Mouse (Mus musculus) midbrain, embryonic 14.5 days (tissue): Measurements from ENCODE around the gene Fgf23. TPM values are rescaled to one million over a fixed set of nuclear protein-coding genes. Genes with fewer than 3 reads are reported as not detected.

Experiments
- ATAC-seq: fragments of 200-750 bp; cut with Nextera tagmentation; 2 replicates; pipeline ENCODE4 v1.8.0; 2017; ENCODE audit warnings: moderate number of reproducible peaks, moderate library complexity; ENCODE audit not compliant: low FRiP score, low TSS enrichment
- DNase-seq: peaks from one replicate; pipeline ENCODE4 v3.0.0-alpha.2; 2015
- H3K27ac ChIP-seq: fragments of 300-500 bp; sonication (generic); replicated peaks from 2 replicates; pipeline ENCODE4 v1.5.1; 2014; ENCODE audit warnings: mild to moderate bottlenecking, low read depth, low read length, moderate library complexity
- H3K27me3 ChIP-seq: fragments of 300-500 bp; sonication (generic); 2 replicates; pipeline ENCODE4 v1.6.1; 2014; ENCODE audit warnings: low read length, control low read depth, mixed read lengths; ENCODE audit not compliant: control insufficient read depth, insufficient read depth
- H3K36me3 ChIP-seq: fragments of 300-500 bp; sonication (generic); 2 replicates; pipeline ENCODE4 v1.6.1; 2014; ENCODE audit warnings: low read length, control low read depth; ENCODE audit not compliant: control insufficient read depth, insufficient read depth
- H3K4me1 ChIP-seq: fragments of 300-500 bp; sonication (generic); 2 replicates; pipeline ENCODE4 v1.6.1; 2014; ENCODE audit warnings: mild to moderate bottlenecking, antibody characterized with exemption, low read length, control low read depth; ENCODE audit not compliant: control insufficient read depth, insufficient read depth
- H3K4me2 ChIP-seq: fragments of 300-500 bp; sonication (generic); 2 replicates; pipeline ENCODE4 v1.6.1; 2014; ENCODE audit warnings: mild to moderate bottlenecking, low read length, moderate library complexity
- H3K4me3 ChIP-seq: fragments of 300-500 bp; sonication (generic); replicated peaks from 2 replicates; pipeline ENCODE4 v1.5.1; 2014; ENCODE audit warnings: low read depth, low read length
- H3K9ac ChIP-seq: fragments of 300-500 bp; sonication (generic); replicated peaks from 2 replicates; pipeline ENCODE4 v1.6.1; 2014; ENCODE audit warnings: mild to moderate bottlenecking, low read length, moderate library complexity
- H3K9me3 ChIP-seq: fragments of 300-500 bp; sonication (generic); 2 replicates; pipeline ENCODE4 v1.6.1; 2016; ENCODE audit warnings: low read length, control low read depth, mixed read lengths; ENCODE audit not compliant: control insufficient read depth
- WGBS: fragments of 180-500 bp; shearing (Covaris S2); extraction: QIAGEN DNeasy Blood & Tissue Kit; methylation state at CpG from one replicate; pipeline ENCODE4 v1.1.7; 2014; 5-methylcytosine and 5-hydroxymethylcytosine counted together
- polyA plus RNA-seq: library from polyadenylated mRNA; unstranded; fragments of >200 nt; fragmentation: Nextera tagmentation; extraction: Ambion mirVana; gene quantifications from 2 replicates; pipeline ENCODE4 v1.2.1, GENCODE M21; 2014

Fgf23 gene
- polyA plus RNA-seq, 1 experiment from 2014 or later, result 0.18 TPM

- Histone ChIP-seq H3K4me3 (no peak overlapping the region), H3K36me3 (no peaks in the 10 kb centered on the region), H3K4me1 (peaks cover 6% of the 10 kb centered on the region; the same call in 1 of the 2 replicates), H3K27ac (no peak overlapping the region), H3K4me2 (no peak overlapping the region), H3K9ac (no peak overlapping the region), H3K27me3 (no peaks in the 10 kb centered on the region), H3K9me3 (no peaks in the 10 kb centered on the region)
- ATAC-seq (no peak), DNase-seq (no peak)
- WGBS, result 50% methylated on average over 5 of the region's 5 CpGs
These were observed 34.0 kb downstream of the Fgf23 start for GRCm38 (mm10) chr6:127106726-127107125.

DNA sequence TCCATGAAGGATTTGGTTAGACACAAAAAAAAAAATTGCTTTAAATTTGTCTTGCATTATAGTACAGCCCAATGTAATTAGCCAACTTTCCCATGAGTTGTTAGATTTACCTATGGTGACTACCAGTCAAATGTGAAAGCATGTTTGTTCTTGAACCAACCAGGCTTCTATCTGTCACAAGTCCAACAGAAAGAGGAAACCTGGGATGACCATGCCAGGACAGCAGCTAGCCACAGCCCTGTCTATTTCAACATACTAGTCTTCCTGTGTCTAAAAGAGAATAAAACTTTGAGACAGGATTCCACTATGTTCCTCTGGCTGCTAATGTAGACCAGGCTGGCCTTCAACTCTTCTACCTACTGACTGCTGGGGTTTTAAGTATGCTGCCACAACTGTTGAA, 34.7 kb downstream of the Fgf23 start:
- H3K9me3 ChIP-seq, result no peaks in the 10 kb centered on the region

GRCm38 (mm10) chr6:127108368-127109060, 35.8 kb downstream of the Fgf23 start:
- no peaks in the 10 kb centered on the region for H3K36me3 ChIP-seq
- DNase-seq (no peak), ATAC-seq (no peak)
- peak overlapping the region; percentile 59; the same call in 1 of the 2 replicates for H3K9ac ChIP-seq
- H3K27me3 ChIP-seq, result no peaks in the 10 kb centered on the region
- H3K9me3 ChIP-seq, result no peaks in the 10 kb centered on the region
- H3K4me2 ChIP-seq, result peak overlapping the region; percentile 93
- no peak overlapping the region for H3K27ac ChIP-seq
- WGBS, result 41% methylated on average over 20 of the region's 20 CpGs
- H3K4me3 ChIP-seq, result peak overlapping the region; percentile 64
- peaks cover 6% of the 10 kb centered on the region; the same call in 1 of the 2 replicates for H3K4me1 ChIP-seq

More for the DNA sequence above, 34.7 kb downstream of the Fgf23 start:
- Histone ChIP-seq H3K4me3 (no peak overlapping the region), H3K4me2 (no peak overlapping the region), H3K27ac (no peak overlapping the region), H3K9ac (no peak overlapping the region), H3K27me3 (no peaks in the 10 kb centered on the region), H3K4me1 (peaks cover 6% of the 10 kb centered on the region; the same call in 1 of the 2 replicates), H3K36me3 (no peaks in the 10 kb centered on the region)
- no peak for DNase-seq
- no peak for ATAC-seq

GRCm38 (mm10) chr6:127109402-127109930, 36.8 kb downstream of the Fgf23 start, which contains the start of gene Tigar:
Gene Tigar (minus strand): TSS chr6:127109557.
- Histone ChIP-seq H3K4me2 (peak within 1 kb of the TSS; percentile 93), H3K9me3 (no peaks in the 10 kb centered on the region), H3K9ac (peak within 1 kb of the TSS; percentile 59), H3K4me3 (peak within 1 kb of the TSS; percentile 64), H3K36me3 (no peaks in the 10 kb centered on the region), H3K4me1 (peaks cover 7% of the 10 kb centered on the region; the same call in 1 of the 2 replicates), H3K27ac (peak within 1 kb of the TSS; percentile 22; the same call in 1 of the 2 replicates), H3K27me3 (no peaks in the 10 kb centered on the region)
- DNase-seq, result peak; percentile 97
- WGBS, result under 1% methylated on average over 37 of the region's 37 CpGs
- peak; percentile 99 for ATAC-seq

DNA sequence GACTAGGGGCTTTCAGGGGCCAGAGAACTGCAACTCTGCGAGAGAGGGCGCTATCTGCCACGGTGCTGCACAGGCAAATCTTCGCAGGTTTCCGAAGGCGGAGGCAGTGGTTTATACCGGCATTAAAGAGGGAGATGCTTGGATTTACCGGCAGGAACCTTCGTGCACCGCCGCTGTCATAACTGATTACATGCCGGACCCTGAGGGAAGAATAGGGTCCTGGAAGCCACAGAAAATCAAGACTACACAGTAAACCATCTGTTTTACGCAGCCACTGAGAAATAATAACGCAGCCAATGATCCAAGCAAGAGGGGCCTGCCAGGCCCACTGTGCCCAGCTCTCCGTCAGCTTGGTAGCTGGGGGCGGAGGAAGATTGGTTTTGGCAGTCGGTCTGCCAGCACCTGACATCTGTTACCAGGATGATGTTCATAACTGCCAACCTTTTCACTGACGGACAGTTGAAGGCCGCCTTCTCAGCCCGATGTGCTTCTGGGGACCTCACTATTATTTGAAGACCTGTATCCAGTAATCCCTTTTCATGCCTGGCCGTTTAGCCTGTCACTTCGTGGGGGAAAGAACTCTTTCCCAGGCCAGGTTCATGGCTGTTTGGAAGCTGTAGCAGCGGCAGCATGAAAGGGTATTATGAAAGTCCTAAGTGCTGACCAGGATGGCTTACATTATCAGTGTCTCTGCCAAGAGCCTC, 42.2 kb downstream of the Fgf23 start:
- Histone ChIP-seq H3K36me3 (no peaks in the 10 kb centered on the region), H3K9me3 (no peaks in the 10 kb centered on the region), H3K4me3 (no peak overlapping the region), H3K4me1 (peaks cover 3% of the 10 kb centered on the region; the same call in 1 of the 2 replicates), H3K9ac (no peak overlapping the region; the same call in 1 of the 2 replicates), H3K27ac (peak overlapping the region; percentile 53), H3K4me2 (peak overlapping the region; percentile 33), H3K27me3 (no peaks in the 10 kb centered on the region)
- DNase-seq (peak; percentile 61), ATAC-seq (peak; percentile 67; the same call in 1 of the 2 replicates)
- 19% methylated on average over 23 of the region's 23 CpGs for WGBS

DNA sequence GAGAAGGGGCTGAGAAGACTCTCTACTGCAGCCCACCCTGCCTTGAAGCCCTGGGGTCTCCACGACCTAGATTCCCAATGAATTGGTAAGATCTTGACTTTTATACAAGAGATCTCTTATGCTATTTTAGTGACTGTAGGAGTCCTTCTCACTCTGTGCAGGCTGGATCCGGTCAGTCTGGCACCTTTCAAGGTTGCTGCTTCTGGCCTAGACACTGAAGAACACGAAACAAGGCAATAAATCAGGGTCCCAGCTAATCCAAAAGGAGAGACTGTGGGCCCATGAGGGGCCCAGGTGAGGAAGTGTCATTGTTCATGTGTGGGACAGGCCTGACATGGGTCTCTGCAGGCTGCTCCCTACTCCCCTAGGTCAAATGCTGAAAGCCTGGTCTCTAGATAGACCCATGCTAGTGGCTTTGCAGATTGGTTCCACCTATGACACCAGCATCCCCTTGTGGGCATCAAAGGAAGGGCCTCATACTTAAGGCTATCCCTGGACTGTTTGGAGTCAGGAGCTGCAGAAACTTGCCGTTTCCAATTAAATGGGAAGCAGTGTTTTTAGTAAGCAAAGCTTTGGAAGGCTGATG, 49.6 kb downstream of the Fgf23 start:
- no peak overlapping the region for H3K27ac ChIP-seq
- no peak overlapping the region for H3K4me2 ChIP-seq
- H3K9me3 ChIP-seq, result no peaks in the 10 kb centered on the region
- no peaks in the 10 kb centered on the region for H3K27me3 ChIP-seq
- H3K4me1 ChIP-seq, result no peaks in the 10 kb centered on the region
- ATAC-seq (no peak), DNase-seq (peak; percentile 31)
- 87% methylated on average over 4 of the region's 4 CpGs for WGBS
- H3K9ac ChIP-seq, result no peak overlapping the region
- no peaks in the 10 kb centered on the region for H3K36me3 ChIP-seq
- no peak overlapping the region for H3K4me3 ChIP-seq

GRCm38 (mm10) chr6:127122996-127123395, 50.3 kb downstream of the Fgf23 start:
- no peaks in the 10 kb centered on the region for H3K9me3 ChIP-seq
- H3K36me3 ChIP-seq, result no peaks in the 10 kb centered on the region
- no peak overlapping the region for H3K4me2 ChIP-seq
- no peak for ATAC-seq
- no peak overlapping the region for H3K9ac ChIP-seq
- H3K27me3 ChIP-seq, result no peaks in the 10 kb centered on the region
- WGBS, result 88% methylated on average over 5 of the region's 5 CpGs
- H3K4me3 ChIP-seq, result no peak overlapping the region
- H3K4me1 ChIP-seq, result no peaks in the 10 kb centered on the region
- no peak overlapping the region for H3K27ac ChIP-seq
- DNase-seq, result no peak

- no peaks in the 10 kb centered on the region for H3K4me1 ChIP-seq
- DNase-seq (no peak), ATAC-seq (no peak)
- H3K9ac ChIP-seq, result no peak overlapping the region
- H3K4me2 ChIP-seq, result no peak overlapping the region
- no peaks in the 10 kb centered on the region for H3K9me3 ChIP-seq
- H3K4me3 ChIP-seq, result no peak overlapping the region
- WGBS, result 89% methylated on average over 7 of the region's 7 CpGs
- H3K36me3 ChIP-seq, result no peaks in the 10 kb centered on the region
- no peaks in the 10 kb centered on the region for H3K27me3 ChIP-seq
- H3K27ac ChIP-seq, result no peak overlapping the region
These were observed 50.8 kb downstream of the Fgf23 start for GRCm38 (mm10) chr6:127123506-127123905.
